Mouse (Mus musculus) olfactory bulb, adult 2 months (tissue): ENCODE data around the gene Dnaic2.

ENCODE experiments used
- CTCF ChIP-seq: fragments of 200-500 bp; IDR thresholded peaks from 2 replicates; pipeline ENCODE4 v1.5.1; 2012; ENCODE audit warnings: low read depth, mild to moderate bottlenecking, low read length, moderate library complexity; ENCODE audit not compliant: insufficient read depth
- POLR2A ChIP-seq: fragments of 200-500 bp; IDR thresholded peaks from 2 replicates; pipeline ENCODE4 v1.6.1; 2012; ENCODE audit warnings: mild to moderate bottlenecking, low read depth, low read length, moderate library complexity; ENCODE audit not compliant: insufficient read depth

DNA sequence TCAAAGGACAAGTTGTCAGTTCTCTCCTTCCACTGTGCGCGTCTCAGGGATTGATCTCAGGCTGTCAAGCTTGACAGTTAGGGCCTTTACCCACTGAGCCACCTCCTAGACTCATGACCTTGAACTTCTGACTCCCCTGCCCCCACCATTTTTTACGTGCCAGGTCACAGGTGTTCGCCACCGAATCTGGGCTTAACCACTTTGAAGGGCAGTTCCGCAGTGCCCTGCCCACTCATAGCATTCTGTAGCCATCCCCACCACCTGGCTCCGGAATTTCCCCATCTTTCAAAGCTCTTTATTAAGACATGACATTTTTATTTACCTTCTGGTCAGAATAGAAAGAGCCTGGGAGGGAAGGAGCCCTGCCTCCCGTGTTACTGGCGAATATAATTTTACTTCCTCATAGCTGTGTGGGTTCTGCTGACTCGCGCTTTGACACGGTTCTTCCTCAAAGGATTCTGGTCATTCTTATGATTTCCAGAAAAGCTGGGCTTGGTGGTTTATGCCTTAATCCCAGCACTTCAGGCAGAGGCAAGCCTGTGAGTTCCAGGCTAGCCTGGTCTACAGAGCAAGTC, 20.4 kb downstream of the Dnaic2 start:
- TF ChIP-seq POLR2A = no peak
- TF ChIP-seq CTCF = no peak
